ENCODE assay signal across 19 mouse cellular contexts in genomic region chr12:106839618-106840017, GRCm38 (mm10).
A peak's percentile ranks its signal among the peaks of the same experiment; 100 is the strongest.
DNase-seq lines count a peak whose midpoint lies in the region; ATAC-seq and TF ChIP-seq lines count a peak whose summit lies in the region.
"Had no signal": no experiment of that assay in that cellular context is flagged by ENCODE, and none has a peak within 500 bp of the region (broad histone marks: within the 10 kb centered on the region; RNA-seq: fewer than 3 reads in every experiment).

No protein-coding gene starts in this region.

- H3K9ac ChIP-seq in hindbrain, embryonic 13.5 days = no peak overlapping the region
- H3K9ac ChIP-seq in hindbrain, embryonic 16.5 days (ENCODE audit: low read depth, low read length) = no peak overlapping the region
- no peak overlapping the region for H3K9ac ChIP-seq in forebrain, embryonic 15.5 days (replicated peaks)
- H3K9ac ChIP-seq in midbrain, postnatal 0 days (replicated peaks; ENCODE audit: low read length, poor library complexity, severe bottlenecking) = no peak overlapping the region
- H3K9ac ChIP-seq: heart, embryonic 15.5 days; hindbrain, embryonic 15.5 days had no signal

- ATAC-seq in hindbrain, embryonic 13.5 days (ENCODE audit: low FRiP score) = no peak
- ATAC-seq in hindbrain, embryonic 16.5 days = no peak
- no peak; the same call in 1 of the 2 replicates for ATAC-seq in forebrain, embryonic 15.5 days (replicated peaks)
- ATAC-seq in midbrain, postnatal 0 days (ENCODE audit: low FRiP score) = no peak

- H3K27me3 ChIP-seq in hindbrain, embryonic 13.5 days = no peaks in the 10 kb centered on the region
- no peaks in the 10 kb centered on the region for H3K27me3 ChIP-seq in hindbrain, embryonic 16.5 days (replicated peaks; ENCODE audit: control insufficient read depth, insufficient read depth, low read length)
- peaks cover 16% of the 10 kb centered on the region for H3K27me3 ChIP-seq in embryonic facial prominence, embryonic 10.5 days (replicated peaks; ENCODE audit: low read depth, poor library complexity, severe bottlenecking)
- H3K27me3 ChIP-seq in forebrain, embryonic 15.5 days = no peaks in the 10 kb centered on the region
- no peaks in the 10 kb centered on the region for H3K27me3 ChIP-seq in midbrain, postnatal 0 days (ENCODE audit: insufficient read depth, low read length)
- H3K27me3 ChIP-seq: heart, embryonic 15.5 days; hindbrain, embryonic 15.5 days had no signal

- H3K27ac ChIP-seq in hindbrain, embryonic 13.5 days = peak overlapping the region; percentile 18; the same call in 1 of the 2 replicates
- H3K27ac ChIP-seq in hindbrain, embryonic 16.5 days (ENCODE audit: low read depth, low read length) = no peak overlapping the region
- H3K27ac ChIP-seq in embryonic facial prominence, embryonic 10.5 days (replicated peaks) = peak overlapping the region; percentile 70; the same call in 1 of the 2 replicates
- peak overlapping the region; percentile 2; the same call in 1 of the 2 replicates for H3K27ac ChIP-seq in forebrain, embryonic 15.5 days (replicated peaks)
- 0 out of 2 replicates have a peak overlapping the region, but pooled peaks have one; percentile 12 for H3K27ac ChIP-seq in midbrain, postnatal 0 days (ENCODE audit: low read depth, low read length)
- H3K27ac ChIP-seq: heart, adult 2 months; heart, embryonic 15.5 days; hindbrain, embryonic 15.5 days had no signal

- H3K9me3 ChIP-seq in hindbrain, embryonic 13.5 days = no peaks in the 10 kb centered on the region
- no peaks in the 10 kb centered on the region for H3K9me3 ChIP-seq in hindbrain, embryonic 16.5 days (ENCODE audit: control insufficient read depth, low read length)
- H3K9me3 ChIP-seq in embryonic facial prominence, embryonic 10.5 days = peaks cover 3% of the 10 kb centered on the region; the same call in 1 of the 2 replicates
- no peaks in the 10 kb centered on the region for H3K9me3 ChIP-seq in forebrain, embryonic 15.5 days
- H3K9me3 ChIP-seq in midbrain, postnatal 0 days (ENCODE audit: low read length) = no peaks in the 10 kb centered on the region
- H3K9me3 ChIP-seq: heart, embryonic 15.5 days; hindbrain, embryonic 15.5 days had no signal

- TF ChIP-seq CTCF in midbrain, postnatal 0 days (IDR thresholded peaks at IDR 0.05) = no peak

- no peaks in the 10 kb centered on the region for H3K36me3 ChIP-seq in hindbrain, embryonic 13.5 days
- H3K36me3 ChIP-seq in hindbrain, embryonic 16.5 days (ENCODE audit: control insufficient read depth, insufficient read depth, low read length) = no peaks in the 10 kb centered on the region
- H3K36me3 ChIP-seq in embryonic facial prominence, embryonic 10.5 days (replicated peaks) = no peaks in the 10 kb centered on the region
- no peaks in the 10 kb centered on the region for H3K36me3 ChIP-seq in forebrain, embryonic 15.5 days
- H3K36me3 ChIP-seq in midbrain, postnatal 0 days (ENCODE audit: insufficient read depth, low read length) = no peaks in the 10 kb centered on the region
- H3K36me3 ChIP-seq: heart, embryonic 15.5 days; hindbrain, embryonic 15.5 days had no signal

- H3K4me3 ChIP-seq in hindbrain, embryonic 13.5 days = no peak overlapping the region
- no peak overlapping the region for H3K4me3 ChIP-seq in hindbrain, embryonic 16.5 days (ENCODE audit: low read length)
- no peak overlapping the region for H3K4me3 ChIP-seq in embryonic facial prominence, embryonic 10.5 days
- H3K4me3 ChIP-seq in forebrain, embryonic 15.5 days = no peak overlapping the region
- H3K4me3 ChIP-seq in midbrain, postnatal 0 days (ENCODE audit: low read depth, low read length) = no peak overlapping the region
- H3K4me3 ChIP-seq: heart, adult 2 months; heart, embryonic 15.5 days; hindbrain, embryonic 15.5 days; myocyte had no signal

- intact Hi-C loops in heart, postnatal 36 days (cut with DNase I) = no loop called here

- H3K4me2 ChIP-seq in hindbrain, embryonic 13.5 days = no peak overlapping the region
- H3K4me2 ChIP-seq in hindbrain, embryonic 16.5 days (ENCODE audit: low read length) = no peak overlapping the region
- H3K4me2 ChIP-seq in forebrain, embryonic 15.5 days (replicated peaks) = no peak overlapping the region
- no peak overlapping the region for H3K4me2 ChIP-seq in midbrain, postnatal 0 days (ENCODE audit: low read depth, low read length, poor library complexity, severe bottlenecking)
- H3K4me2 ChIP-seq: heart, embryonic 15.5 days; hindbrain, embryonic 15.5 days had no signal

- 25% methylated on average over 5 of the region's 5 CpGs for WGBS in hindbrain, embryonic 13.5 days
- WGBS in hindbrain, embryonic 16.5 days = 33% methylated on average over 5 of the region's 5 CpGs
- 16% methylated on average over 5 of the region's 5 CpGs for WGBS in embryonic facial prominence, embryonic 10.5 days
- WGBS in forebrain, embryonic 15.5 days = 3% methylated on average over 5 of the region's 5 CpGs
- 36% methylated on average over 5 of the region's 5 CpGs for WGBS in midbrain, postnatal 0 days

- H3K4me1 ChIP-seq in hindbrain, embryonic 13.5 days (replicated peaks) = peaks cover 32% of the 10 kb centered on the region
- peaks cover 12% of the 10 kb centered on the region for H3K4me1 ChIP-seq in hindbrain, embryonic 16.5 days (ENCODE audit: control insufficient read depth, insufficient read depth, low read depth, low read length)
- H3K4me1 ChIP-seq in embryonic facial prominence, embryonic 10.5 days = peaks cover 49% of the 10 kb centered on the region
- peaks cover 33% of the 10 kb centered on the region for H3K4me1 ChIP-seq in forebrain, embryonic 15.5 days
- no peaks in the 10 kb centered on the region for H3K4me1 ChIP-seq in midbrain, postnatal 0 days (ENCODE audit: insufficient read depth, low read length)
- H3K4me1 ChIP-seq: heart, embryonic 15.5 days had no signal

- no peak for DNase-seq in embryonic facial prominence, embryonic 10.5 days (ENCODE audit: low spot score)
- peak; percentile 42 for DNase-seq in midbrain, postnatal 0 days (ENCODE audit: low spot score)
- no peak for DNase-seq in heart, postnatal 36 days
- no peak for DNase-seq in ovary, postnatal 10 days (ENCODE audit: low spot score)
- DNase-seq: adrenal gland, postnatal 14 days; cerebellum, adult 18-20 months; gastrocnemius, postnatal 14 days; heart, adult 2 months; kidney, adult 11 months; kidney, postnatal 10 days; lung, postnatal 10 days; right cerebral cortex, postnatal 14 days; thymus, postnatal 25 days had no signal
